Mouse (Mus musculus) lung, postnatal 0 days (tissue): ENCODE measurements around the gene Ascc2. TPM values are rescaled to one million over a fixed set of nuclear protein-coding genes. Genes with fewer than 3 reads are reported as not detected.

Experiments used
- ATAC-seq: fragments of 200-750 bp; cut with Nextera tagmentation; 2 replicates; pipeline ENCODE4 v1.8.0; 2017; ENCODE audit warnings: moderate library complexity
- DNase-seq: peaks from one replicate; pipeline ENCODE4 v3.0.0-alpha.2; 2016; ENCODE audit warnings: low spot score
- H3K27ac ChIP-seq: fragments of 300-500 bp; sonication (generic); 2 replicates; pipeline ENCODE4 v1.5.1; 2014; ENCODE audit warnings: antibody characterized with exemption, mild to moderate bottlenecking, low read length, mixed read lengths
- H3K27me3 ChIP-seq: fragments of 300-500 bp; sonication (generic); replicated peaks from 2 replicates; pipeline ENCODE4 v1.6.1; 2014; ENCODE audit warnings: low read length, mixed read lengths; ENCODE audit not compliant: insufficient read depth
- H3K36me3 ChIP-seq: fragments of 300-500 bp; sonication (generic); 2 replicates; pipeline ENCODE4 v1.6.1; 2014; ENCODE audit warnings: low read length, mixed read lengths; ENCODE audit not compliant: insufficient read depth
- H3K4me1 ChIP-seq: fragments of 300-500 bp; sonication (generic); 2 replicates; pipeline ENCODE4 v1.6.1; 2014; ENCODE audit warnings: antibody characterized with exemption, low read depth, low read length, mixed read lengths; ENCODE audit not compliant: insufficient read depth
- H3K4me2 ChIP-seq: fragments of 300-500 bp; sonication (generic); replicated peaks from 2 replicates; pipeline ENCODE4 v1.6.1; 2014; ENCODE audit warnings: low read depth, mild to moderate bottlenecking, low read length, moderate library complexity, mixed read lengths
- H3K4me3 ChIP-seq: fragments of 300-500 bp; sonication (generic); 2 replicates; pipeline ENCODE4 v1.5.1; 2014; ENCODE audit warnings: low read depth, low read length
- H3K9ac ChIP-seq: fragments of 300-500 bp; sonication (generic); replicated peaks from 2 replicates; pipeline ENCODE4 v1.6.1; 2014; ENCODE audit warnings: low read depth, mild to moderate bottlenecking
- H3K9me3 ChIP-seq: fragments of 300-500 bp; sonication (generic); 2 replicates; pipeline ENCODE4 v1.6.1; 2016; ENCODE audit warnings: low read length, mixed read lengths
- CTCF ChIP-seq: IDR thresholded peaks from 2 replicates; pipeline ENCODE4 v1.5.1; 2016; ENCODE audit warnings: antibody characterized with exemption, mild to moderate bottlenecking
- EP300 ChIP-seq: IDR thresholded peaks from 2 replicates; pipeline ENCODE4 v1.6.1; 2016; ENCODE audit warnings: antibody characterized with exemption, mild to moderate bottlenecking, control low read depth
- WGBS: fragments of 180-500 bp; shearing (Covaris S2); extraction: QIAGEN DNeasy Blood & Tissue Kit; methylation state at CpG from one replicate; pipeline ENCODE4 v1.1.7; 2014; 5-methylcytosine and 5-hydroxymethylcytosine counted together
- polyA plus RNA-seq: library from polyadenylated mRNA; unstranded; fragments of >200 nt; fragmentation: Nextera tagmentation; extraction: Ambion mirVana; gene quantifications from 2 replicates; pipeline ENCODE4 v1.2.1, GENCODE M21; 2015

Gene Ascc2
- polyA plus RNA-seq, 1 experiment from 2014 or later, result 21.7 TPM

GRCm38 (mm10) chr11:4688632-4689380 is 51.3 kb downstream of the Ascc2 start:
- peaks cover 6% of the 10 kb centered on the region; the same call in 1 of the 2 replicates for H3K4me1 ChIP-seq
- no peak overlapping the region for H3K27ac ChIP-seq
- no peak overlapping the region for H3K4me3 ChIP-seq
- no peaks in the 10 kb centered on the region for H3K36me3 ChIP-seq
- no peak overlapping the region for H3K9ac ChIP-seq
- no peak overlapping the region for H3K4me2 ChIP-seq
- no peak for TF ChIP-seq EP300
- no peak for TF ChIP-seq CTCF
- H3K9me3 ChIP-seq, result no peaks in the 10 kb centered on the region
- DNase-seq (peak; percentile 43), ATAC-seq (peak; percentile 66)
- no peaks in the 10 kb centered on the region for H3K27me3 ChIP-seq
- 36% methylated on average over 11 of the region's 11 CpGs for WGBS

DNA sequence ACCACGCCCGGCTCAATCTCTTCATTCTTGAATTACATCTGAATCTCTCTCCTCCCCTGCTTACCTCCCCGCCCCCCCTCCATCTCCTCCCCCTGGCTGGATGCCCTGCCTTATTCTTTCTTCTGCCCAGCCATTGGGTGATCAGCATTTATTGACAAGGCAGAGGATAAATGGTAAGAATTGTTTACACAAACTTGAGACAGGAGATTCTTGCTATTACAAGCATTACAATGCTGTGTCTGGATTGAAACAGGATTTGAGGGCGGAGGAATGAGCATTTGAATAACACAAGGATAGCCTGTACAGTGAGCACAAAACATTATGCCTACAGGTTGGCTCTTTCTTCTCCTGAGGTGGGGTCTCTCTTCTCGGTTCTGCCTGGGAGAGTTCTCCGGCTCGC is 52.8 kb downstream of the Ascc2 start:
- no peak overlapping the region for H3K27ac ChIP-seq
- no peak for DNase-seq
- WGBS, result 82% methylated on average over 7 of the region's 7 CpGs
- no peak overlapping the region for H3K9ac ChIP-seq
- TF ChIP-seq EP300 (no peak), CTCF (no peak)
- no peaks in the 10 kb centered on the region for H3K27me3 ChIP-seq
- H3K4me1 ChIP-seq, result peaks cover 6% of the 10 kb centered on the region; the same call in 1 of the 2 replicates
- H3K9me3 ChIP-seq, result no peaks in the 10 kb centered on the region
- no peak for ATAC-seq
- H3K36me3 ChIP-seq, result no peaks in the 10 kb centered on the region
- no peak overlapping the region for H3K4me3 ChIP-seq
- no peak overlapping the region for H3K4me2 ChIP-seq

DNA sequence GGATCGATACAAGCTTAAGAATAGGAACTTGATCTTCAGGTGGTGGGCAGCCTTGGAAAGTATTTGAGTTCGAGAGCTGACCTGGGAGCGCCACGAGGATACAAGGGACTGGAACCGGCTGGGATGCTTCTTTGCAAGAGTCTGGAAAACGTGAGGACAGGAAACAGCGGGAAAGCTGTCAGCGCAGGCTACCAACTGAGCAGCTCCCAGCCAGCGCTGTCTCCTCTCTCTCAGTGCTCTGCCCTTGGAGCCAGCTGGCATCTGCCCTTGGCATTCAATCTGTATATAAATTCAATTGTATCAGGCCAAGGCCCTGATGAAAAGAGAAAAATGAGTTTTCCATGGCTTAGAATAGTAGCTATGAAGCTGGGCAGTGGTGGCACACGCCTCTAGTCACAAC is 53.7 kb downstream of the Ascc2 start:
- no peaks in the 10 kb centered on the region for H3K36me3 ChIP-seq
- TF ChIP-seq EP300, result no peak
- no peak for TF ChIP-seq CTCF
- 52% methylated on average over 10 of the region's 10 CpGs for WGBS
- peaks cover 6% of the 10 kb centered on the region; the same call in 1 of the 2 replicates for H3K4me1 ChIP-seq
- no peak overlapping the region for H3K4me2 ChIP-seq
- no peaks in the 10 kb centered on the region for H3K9me3 ChIP-seq
- no peak overlapping the region for H3K27ac ChIP-seq
- DNase-seq, result no peak
- no peaks in the 10 kb centered on the region for H3K27me3 ChIP-seq
- H3K9ac ChIP-seq, result no peak overlapping the region
- no peak overlapping the region for H3K4me3 ChIP-seq
- no peak for ATAC-seq

GRCm38 (mm10) chr11:4692162-4692561 is 54.6 kb downstream of the Ascc2 start:
- 86% methylated on average over 11 of the region's 11 CpGs for WGBS
- H3K9ac ChIP-seq, result no peak overlapping the region
- H3K27me3 ChIP-seq, result no peaks in the 10 kb centered on the region
- no peak overlapping the region for H3K4me2 ChIP-seq
- ATAC-seq (no peak), DNase-seq (no peak)
- no peak overlapping the region for H3K27ac ChIP-seq
- H3K9me3 ChIP-seq, result no peaks in the 10 kb centered on the region
- TF ChIP-seq EP300 (no peak), CTCF (no peak)
- H3K4me1 ChIP-seq, result peaks cover 6% of the 10 kb centered on the region; the same call in 1 of the 2 replicates
- no peak overlapping the region for H3K4me3 ChIP-seq
- H3K36me3 ChIP-seq, result no peaks in the 10 kb centered on the region

DNA sequence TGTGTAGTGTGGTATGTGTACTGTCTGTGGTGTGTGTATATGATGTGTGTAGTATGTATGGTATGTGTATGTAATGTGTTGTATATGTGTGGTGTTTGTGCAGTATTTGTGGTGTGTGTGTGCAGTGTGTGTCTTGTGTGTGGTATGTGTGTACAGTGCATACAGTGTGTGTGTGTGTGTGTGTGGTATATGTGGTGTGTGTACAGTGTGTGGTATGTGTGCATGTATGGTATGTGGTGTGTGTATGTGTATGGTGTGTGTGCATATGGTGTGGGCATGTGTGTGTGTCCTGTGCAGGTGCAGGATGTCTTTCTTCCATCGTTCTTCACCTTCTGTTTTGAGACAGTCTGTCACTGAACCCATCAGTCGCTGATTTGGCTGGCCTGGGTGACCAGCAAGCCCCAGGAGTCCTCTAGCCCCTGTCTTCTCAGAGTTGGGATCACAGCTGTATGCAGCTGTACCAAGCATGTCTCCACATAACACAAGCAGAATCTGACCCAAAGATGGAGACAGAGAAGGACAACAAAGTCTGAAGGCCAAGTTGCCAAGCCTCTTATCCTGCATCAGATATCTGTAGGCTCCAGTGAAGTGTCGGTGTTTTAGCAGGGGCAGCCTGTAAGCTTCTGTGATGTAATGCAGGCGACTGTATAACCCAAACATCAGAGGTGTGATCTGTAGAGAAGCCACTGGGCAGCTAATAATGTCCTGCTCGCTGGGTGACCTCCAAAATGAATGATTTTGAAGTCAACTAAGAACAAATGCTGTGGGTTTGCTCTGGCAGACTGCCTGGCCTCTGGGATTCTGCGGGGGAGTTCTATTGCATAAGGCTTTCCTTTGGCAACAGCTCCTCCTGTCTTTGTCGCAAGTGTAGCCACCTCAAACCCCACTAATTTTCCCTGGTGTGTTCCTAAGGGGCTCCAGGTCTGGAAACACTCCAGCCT is 59.8 kb downstream of the Ascc2 start:
- ATAC-seq, result peak; percentile 92
- H3K27ac ChIP-seq, result no peak overlapping the region

DNA sequence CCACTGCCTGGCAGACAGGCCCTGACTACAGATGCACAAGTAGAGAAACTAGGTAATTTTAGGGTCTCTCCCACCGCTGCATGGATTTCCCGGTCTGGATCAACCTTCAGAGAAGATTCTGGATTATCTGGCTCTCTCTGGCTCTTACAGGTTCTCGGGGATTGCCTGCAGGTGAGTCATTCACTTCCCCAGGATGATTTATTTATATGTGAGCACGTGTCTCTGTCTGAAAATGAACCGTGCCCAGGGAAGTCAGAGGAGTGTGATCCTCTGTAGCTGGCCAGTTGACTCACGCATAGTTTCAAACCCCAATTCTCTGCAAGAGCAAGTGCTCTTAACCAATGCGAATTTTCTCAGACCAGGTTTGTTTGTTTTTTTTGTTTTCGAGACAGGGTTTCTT is 63.2 kb downstream of the Ascc2 start:
- Histone ChIP-seq H3K36me3 (no peaks in the 10 kb centered on the region), H3K9ac (no peak overlapping the region), H3K4me1 (peaks cover 5% of the 10 kb centered on the region; the same call in 1 of the 2 replicates), H3K4me3 (no peak overlapping the region), H3K27ac (no peak overlapping the region), H3K9me3 (no peaks in the 10 kb centered on the region), H3K27me3 (no peaks in the 10 kb centered on the region), H3K4me2 (no peak overlapping the region)
- TF ChIP-seq EP300 (no peak), CTCF (no peak)
- no peak for DNase-seq
- ATAC-seq, result no peak
- whole genome bisulfite sequencing, result 69% methylated on average over 8 of the region's 8 CpGs

More for the DNA sequence above, 59.8 kb downstream of the Ascc2 start:
- H3K9ac ChIP-seq, result no peak overlapping the region
- no peaks in the 10 kb centered on the region for H3K27me3 ChIP-seq
- no peak overlapping the region for H3K4me3 ChIP-seq
- WGBS, result 25% methylated on average over 7 of the region's 7 CpGs
- H3K4me2 ChIP-seq, result no peak overlapping the region
- H3K9me3 ChIP-seq, result no peaks in the 10 kb centered on the region
- TF ChIP-seq CTCF (peak; percentile 67), EP300 (no peak)
- H3K36me3 ChIP-seq, result no peaks in the 10 kb centered on the region
- H3K4me1 ChIP-seq, result no peaks in the 10 kb centered on the region
- peak; percentile 93 for DNase-seq
